Mouse (Mus musculus): Measurements from ENCODE around the gene Gars.

Gene Gars

DNA sequence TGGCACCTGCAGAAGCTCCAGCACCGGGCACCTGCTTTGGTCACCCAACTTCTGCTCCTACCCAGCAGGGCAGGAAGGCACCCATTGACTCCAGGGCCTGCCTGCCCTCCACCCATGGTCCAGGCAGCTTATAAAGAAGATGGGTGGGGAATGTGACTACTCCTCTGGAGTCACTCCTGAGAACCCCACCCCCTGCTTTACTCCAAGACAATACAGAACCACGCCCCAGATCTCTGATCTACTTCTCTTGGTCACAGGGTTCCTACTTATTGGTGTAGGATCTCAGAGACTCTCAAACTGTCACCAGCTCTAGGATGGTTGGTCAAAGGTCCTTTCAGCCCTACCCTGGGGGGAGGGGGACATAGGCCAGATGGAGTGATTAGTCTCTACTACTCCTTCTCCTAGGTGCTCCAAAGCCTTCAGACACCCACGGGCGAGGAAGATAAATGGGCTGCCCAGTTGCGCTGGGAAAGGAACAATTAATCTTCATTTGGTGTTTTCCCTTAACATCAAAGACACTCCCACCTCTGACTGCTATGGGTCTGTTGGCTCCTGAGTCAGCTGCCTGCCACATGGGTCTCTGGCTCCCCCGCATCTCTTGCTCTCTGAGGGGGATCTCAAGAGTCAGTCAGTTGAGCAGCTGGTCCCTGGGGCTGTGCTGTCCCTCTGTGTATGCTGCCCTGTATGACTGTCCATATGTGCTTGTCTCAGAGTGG lies 55.8 kb downstream of the Gars start:
- no peak for DNase-seq (ENCODE audit: low spot score in 2 of 2)

- DNase-seq (ENCODE audit: low spot score in 2 of 2), result no peak
Measured at GRCm38 (mm10) chr6:55098030-55098429, 60.2 kb downstream of the Gars start.

- DNase-seq (ENCODE audit: low spot score in 2 of 2), result no peak
Measured at GRCm38 (mm10) chr6:55098603-55099002, 60.8 kb downstream of the Gars start.

DNA sequence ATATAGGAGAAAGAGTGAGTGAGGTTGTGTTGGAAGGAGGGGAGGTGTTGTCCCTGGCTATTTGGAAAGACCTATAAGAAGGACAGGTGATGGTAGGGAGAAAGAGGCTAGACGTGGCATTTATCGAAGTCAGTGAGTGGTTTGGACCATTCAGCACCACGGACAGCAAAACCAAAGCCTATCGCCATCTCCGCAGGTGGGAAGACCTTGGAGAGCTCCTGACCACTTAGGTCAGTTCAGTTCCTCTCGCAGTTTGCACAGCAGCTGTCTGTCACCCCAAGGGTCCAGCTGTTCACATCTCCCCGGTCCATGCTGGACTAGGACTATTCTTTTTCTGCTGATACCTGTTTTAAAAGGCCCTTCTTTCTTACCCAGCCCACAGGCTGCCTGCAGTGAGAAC lies 70.6 kb downstream of the Gars start:
- no peak for DNase-seq (ENCODE audit: low spot score in 2 of 2)

- DNase-seq (ENCODE audit: low spot score in 2 of 2), result no peak
Measured at GRCm38 (mm10) chr6:55117325-55118109, 79.7 kb downstream of the Gars start.

DNA sequence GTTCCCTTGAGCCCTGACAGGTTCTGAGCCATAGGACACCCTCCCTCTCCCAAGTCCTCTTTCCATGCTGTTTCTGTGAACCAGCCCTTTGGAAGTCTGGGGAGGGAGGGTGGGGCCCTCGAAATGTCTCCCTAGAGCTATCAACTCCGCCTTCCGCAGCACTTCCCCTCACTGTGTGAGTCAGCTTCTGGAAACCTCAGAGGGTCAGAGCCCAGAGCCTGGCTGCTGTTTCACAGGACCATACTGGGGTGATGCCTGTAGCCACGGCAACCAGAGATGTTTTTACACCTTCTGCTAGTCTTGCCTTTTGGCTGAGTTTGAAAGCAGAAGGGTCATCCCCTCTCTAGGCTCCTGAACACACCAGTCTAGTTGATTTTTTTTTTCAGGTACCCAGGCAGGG lies 85.2 kb downstream of the Gars start:
- DNase-seq (ENCODE audit: low spot score in 2 of 2), result no peak

- no peak for DNase-seq (ENCODE audit: low spot score in 2 of 2)
Measured at GRCm38 (mm10) chr6:55126576-55126975, 88.8 kb downstream of the Gars start.

GRCm38 (mm10) chr6:55128391-55128790 lies 90.6 kb downstream of the Gars start:
- no peak for DNase-seq (ENCODE audit: low spot score in 2 of 2)

Data from spleen, postnatal 4 days (tissue).